Mouse (Mus musculus): ENCODE data around the gene Ptgs1.

GRCm38 (mm10) chr2:36247964-36248363 is 17.7 kb downstream of the Ptgs1 start:
- no peak for TF ChIP-seq POLR2A (IDR thresholded peaks at IDR 0.05; ENCODE audit: borderline replicate concordance, control insufficient read depth, low read depth, low read length)
- no peak for TF ChIP-seq CTCF (IDR thresholded peaks at IDR 0.05; ENCODE audit: control insufficient read depth, insufficient read depth, low read length)

Measured in bone marrow, adult 2 months (tissue).